Mouse (Mus musculus) kidney, embryonic 15.5 days (tissue): ENCODE data around the gene Zfp866. TPM values are rescaled to one million over a fixed set of nuclear protein-coding genes. Genes with fewer than 3 reads are reported as not detected.
A peak's percentile ranks its signal among the peaks of the same experiment; 100 is the strongest.

Experiments used
- ATAC-seq: fragments of 200-750 bp; cut with Nextera tagmentation; replicated peaks from 2 replicates; pipeline ENCODE4 v1.8.0; 2017; ENCODE audit warnings: moderate TSS enrichment; ENCODE audit not compliant: low FRiP score
- H3K27ac ChIP-seq: fragments of 300-500 bp; sonication (generic); 2 replicates; pipeline ENCODE4 v1.5.1; 2015; ENCODE audit warnings: mild to moderate bottlenecking, inconsistent platforms
- H3K27me3 ChIP-seq: fragments of 300-500 bp; sonication (generic); 2 replicates; pipeline ENCODE4 v1.6.1; 2015; ENCODE audit warnings: inconsistent platforms
- H3K36me3 ChIP-seq: fragments of 300-500 bp; sonication (generic); 2 replicates; pipeline ENCODE4 v1.6.1; 2015; ENCODE audit warnings: inconsistent platforms
- H3K4me1 ChIP-seq: fragments of 300-500 bp; sonication (generic); 2 replicates; pipeline ENCODE4 v1.6.1; 2015; ENCODE audit warnings: inconsistent platforms
- H3K4me2 ChIP-seq: fragments of 300-500 bp; sonication (generic); 2 replicates; pipeline ENCODE4 v1.6.1; 2015; ENCODE audit warnings: moderate library complexity, mild to moderate bottlenecking, inconsistent platforms
- H3K4me3 ChIP-seq: fragments of 300-500 bp; sonication (generic); replicated peaks from 2 replicates; pipeline ENCODE4 v1.5.1; 2015; ENCODE audit warnings: mild to moderate bottlenecking, inconsistent platforms
- H3K9ac ChIP-seq: fragments of 300-500 bp; sonication (generic); 2 replicates; pipeline ENCODE4 v1.6.1; 2015; ENCODE audit warnings: mild to moderate bottlenecking, inconsistent platforms
- H3K9me3 ChIP-seq: fragments of 300-500 bp; sonication (generic); replicated peaks from 2 replicates; pipeline ENCODE4 v1.6.1; 2016; ENCODE audit warnings: inconsistent platforms
- WGBS: fragments of 180-500 bp; shearing (Covaris S2); methylation state at CpG from one replicate; pipeline ENCODE4 v1.1.7; 2015; ENCODE audit warnings: mixed read lengths; 5-methylcytosine and 5-hydroxymethylcytosine counted together
- polyA plus RNA-seq: library from polyadenylated mRNA; unstranded; fragments of >200 nt; fragmentation: Nextera tagmentation; extraction: Ambion mirVana; gene quantifications from 2 replicates; pipeline ENCODE4 v1.2.1, GENCODE M21; 2015

Zfp866 gene
- polyA plus RNA-seq, 1 experiment from 2014 or later, result 29.8 TPM

DNA sequence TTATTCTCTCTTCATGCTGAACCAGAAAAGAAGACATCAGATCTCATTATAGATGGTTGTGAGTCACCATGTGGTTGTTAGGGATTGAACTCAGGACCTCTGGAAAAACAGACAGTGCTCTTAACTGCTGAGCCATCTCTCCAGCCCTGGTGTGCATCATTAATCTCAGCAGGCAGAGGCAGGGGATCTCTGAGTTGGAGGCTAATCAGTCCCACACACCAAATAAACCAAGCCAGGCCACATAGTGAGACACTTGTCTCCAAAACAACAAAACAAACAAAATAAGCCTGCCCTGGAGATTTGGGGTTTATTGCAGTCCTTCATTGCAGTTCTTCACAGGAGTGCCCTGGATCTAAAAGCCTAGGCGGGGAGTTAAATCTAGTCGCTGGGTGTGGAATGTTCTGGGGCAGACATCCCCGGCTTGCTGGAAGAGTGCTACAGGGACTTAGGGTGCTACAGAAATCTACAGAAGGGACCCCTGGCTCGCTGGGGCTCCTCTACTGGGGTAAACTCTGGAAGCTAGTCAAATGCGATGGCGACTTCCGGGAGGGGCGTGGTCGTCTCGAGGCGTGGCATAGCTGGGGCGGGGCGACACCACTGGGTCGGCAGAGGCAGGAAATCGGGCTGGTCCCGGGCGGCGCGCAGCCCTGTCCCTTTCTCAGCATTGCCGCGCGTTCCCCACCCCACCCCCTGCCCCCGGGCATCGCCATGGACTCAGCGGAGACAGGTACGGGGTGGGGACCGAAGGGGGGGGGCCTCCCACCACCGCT, 17.3 kb upstream of the Zfp866 start, which contains the start of gene Gmip:
Gene Gmip, plus strand, starts transcription at position 586 of the 770 bp plus-strand sequence.
- peak; percentile 86 for ATAC-seq
- H3K9me3 ChIP-seq, result no peaks in the 10 kb centered on the region
- peaks cover 13% of the 10 kb centered on the region for H3K4me1 ChIP-seq
- H3K27ac ChIP-seq, result peak within 1 kb of the TSS; percentile 64
- H3K36me3 ChIP-seq, result peaks cover 65% of the 10 kb centered on the region
- H3K4me2 ChIP-seq, result peak within 1 kb of the TSS; percentile 96
- 6% methylated on average over 27 of the region's 28 CpGs for WGBS
- H3K4me3 ChIP-seq, result peak within 1 kb of the TSS; percentile 56
- no peaks in the 10 kb centered on the region for H3K27me3 ChIP-seq
- peak within 1 kb of the TSS; percentile 58 for H3K9ac ChIP-seq

DNA sequence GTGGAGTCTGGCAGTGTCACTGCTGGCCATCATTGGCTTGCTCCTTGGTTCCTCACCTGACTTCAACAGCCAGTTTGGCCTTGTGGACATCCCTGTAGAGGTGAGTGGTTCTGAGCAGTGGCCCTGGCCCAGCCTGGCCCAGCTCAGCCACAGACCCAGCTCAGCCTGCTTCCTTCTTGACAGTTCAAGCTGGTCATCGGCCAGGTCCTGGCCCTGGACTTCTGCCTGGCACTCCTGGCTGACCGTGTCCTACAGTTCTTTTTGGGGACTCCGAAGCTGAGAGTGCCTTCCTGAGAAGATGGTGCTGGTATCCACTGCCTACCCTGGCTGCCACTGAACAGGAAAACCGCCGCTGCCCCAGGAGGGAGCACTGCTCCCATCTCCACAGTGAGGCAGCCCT, 16.3 kb upstream of the Zfp866 start:
- Histone ChIP-seq H3K27ac (no peak overlapping the region), H3K9me3 (no peaks in the 10 kb centered on the region), H3K27me3 (no peaks in the 10 kb centered on the region), H3K4me1 (peaks cover 13% of the 10 kb centered on the region), H3K9ac (no peak overlapping the region), H3K4me3 (no peak overlapping the region), H3K4me2 (no peak overlapping the region), H3K36me3 (peaks cover 73% of the 10 kb centered on the region)
- ATAC-seq, result no peak
- 94% methylated on average over 5 of the region's 5 CpGs for WGBS

DNA sequence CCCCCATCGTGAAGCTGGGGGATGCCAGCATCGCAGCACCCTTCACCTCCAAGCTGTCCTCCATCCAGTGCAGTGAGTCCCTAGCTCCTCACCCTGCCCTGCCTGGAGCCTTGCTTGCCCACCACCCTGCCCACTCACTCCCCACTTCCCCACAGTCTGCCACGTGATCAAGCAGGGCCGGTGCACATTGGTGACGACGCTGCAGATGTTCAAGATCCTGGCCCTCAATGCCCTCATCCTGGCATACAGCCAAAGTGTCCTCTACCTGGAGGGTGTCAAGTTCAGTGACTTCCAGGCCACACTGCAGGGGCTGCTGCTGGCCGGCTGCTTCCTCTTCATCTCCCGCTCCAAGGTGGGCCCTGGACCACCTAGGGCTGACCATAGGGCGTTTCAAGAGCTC, 14.5 kb upstream of the Zfp866 start:
- H3K4me3 ChIP-seq, result no peak overlapping the region
- H3K9me3 ChIP-seq, result no peaks in the 10 kb centered on the region
- peaks cover 13% of the 10 kb centered on the region for H3K4me1 ChIP-seq
- no peak overlapping the region for H3K9ac ChIP-seq
- H3K36me3 ChIP-seq, result peaks cover 85% of the 10 kb centered on the region
- H3K27ac ChIP-seq, result no peak overlapping the region
- ATAC-seq, result no peak
- WGBS, result 90% methylated on average over 9 of the region's 9 CpGs
- H3K4me2 ChIP-seq, result no peak overlapping the region
- no peaks in the 10 kb centered on the region for H3K27me3 ChIP-seq

DNA sequence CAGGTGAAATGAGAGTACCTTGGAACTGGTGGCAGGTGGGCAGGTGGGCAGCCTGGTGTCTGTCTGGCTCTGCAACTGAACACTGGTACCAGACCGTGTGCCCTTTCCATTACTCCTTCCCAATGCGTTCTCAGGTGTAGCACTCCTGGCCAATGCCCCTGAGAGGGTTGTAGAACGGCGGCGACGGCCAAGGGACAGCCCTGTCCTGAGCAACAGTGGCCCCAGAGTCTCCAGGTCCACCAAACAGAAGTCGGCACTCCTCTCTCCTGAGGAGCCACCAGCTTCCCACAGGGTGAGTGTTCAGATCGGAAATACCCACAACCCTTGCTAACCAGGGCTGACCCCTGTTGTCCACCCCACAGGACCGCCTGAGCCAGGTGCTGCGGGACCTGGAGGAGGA, 14.1 kb upstream of the Zfp866 start:
- 96% methylated on average over 10 of the region's 10 CpGs for WGBS
- peaks cover 13% of the 10 kb centered on the region for H3K4me1 ChIP-seq
- no peaks in the 10 kb centered on the region for H3K9me3 ChIP-seq
- peaks cover 85% of the 10 kb centered on the region for H3K36me3 ChIP-seq
- no peak for ATAC-seq
- H3K27me3 ChIP-seq, result no peaks in the 10 kb centered on the region
- H3K4me3 ChIP-seq, result no peak overlapping the region
- H3K9ac ChIP-seq, result no peak overlapping the region
- no peak overlapping the region for H3K4me2 ChIP-seq
- no peak overlapping the region for H3K27ac ChIP-seq

DNA sequence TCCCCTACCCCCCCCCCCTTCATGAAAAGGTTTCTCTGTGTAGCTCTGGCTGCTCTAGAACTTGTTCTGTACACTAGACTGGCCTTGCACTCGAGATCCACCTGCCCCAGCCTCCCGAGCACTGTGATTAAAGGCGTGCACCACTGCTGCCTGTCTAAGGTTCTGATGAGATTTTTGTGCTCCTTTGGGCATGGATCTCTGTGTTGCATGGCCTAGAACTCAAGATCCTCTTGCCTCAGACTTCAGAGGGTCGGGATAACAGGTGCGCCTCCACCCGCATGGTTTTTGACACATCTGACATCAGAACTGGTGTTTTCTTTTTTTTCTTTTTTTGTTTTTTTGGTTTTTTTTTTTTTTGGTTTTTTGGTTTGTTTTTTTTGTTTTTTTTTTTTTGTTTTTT, 13.6 kb upstream of the Zfp866 start:
- Histone ChIP-seq H3K4me1 (peaks cover 13% of the 10 kb centered on the region), H3K9me3 (no peaks in the 10 kb centered on the region), H3K36me3 (peaks cover 87% of the 10 kb centered on the region), H3K9ac (no peak overlapping the region), H3K4me3 (no peak overlapping the region), H3K4me2 (no peak overlapping the region), H3K27me3 (no peaks in the 10 kb centered on the region), H3K27ac (no peak overlapping the region)
- ATAC-seq, result no peak
- 88% methylated on average over 6 of the region's 6 CpGs for WGBS

DNA sequence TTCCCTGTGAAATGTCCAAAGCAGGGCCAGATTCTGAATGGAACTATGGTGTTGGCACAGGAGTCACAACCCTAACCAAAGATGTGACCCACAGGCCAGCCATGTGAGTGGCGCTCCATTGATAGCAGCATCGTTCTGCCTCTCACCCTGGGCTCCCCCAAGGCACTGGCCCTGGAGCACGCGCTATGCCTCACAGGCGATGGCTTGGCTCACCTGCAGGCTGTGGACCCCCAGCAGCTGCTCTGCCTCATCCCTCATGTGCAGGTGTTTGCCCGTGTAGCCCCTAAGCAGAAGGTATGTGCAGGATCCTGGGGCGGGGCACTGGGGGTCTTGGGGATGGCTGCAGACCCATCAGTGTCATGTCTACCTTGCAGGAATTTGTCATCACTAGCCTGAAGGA, 12.4 kb upstream of the Zfp866 start:
- WGBS, result 93% methylated on average over 7 of the region's 7 CpGs
- Histone ChIP-seq H3K4me1 (peaks cover 3% of the 10 kb centered on the region; the same call in 1 of the 2 replicates), H3K27ac (no peak overlapping the region), H3K27me3 (no peaks in the 10 kb centered on the region), H3K36me3 (peaks cover 99% of the 10 kb centered on the region), H3K9me3 (no peaks in the 10 kb centered on the region), H3K4me3 (no peak overlapping the region), H3K9ac (no peak overlapping the region), H3K4me2 (no peak overlapping the region)
- no peak for ATAC-seq

DNA sequence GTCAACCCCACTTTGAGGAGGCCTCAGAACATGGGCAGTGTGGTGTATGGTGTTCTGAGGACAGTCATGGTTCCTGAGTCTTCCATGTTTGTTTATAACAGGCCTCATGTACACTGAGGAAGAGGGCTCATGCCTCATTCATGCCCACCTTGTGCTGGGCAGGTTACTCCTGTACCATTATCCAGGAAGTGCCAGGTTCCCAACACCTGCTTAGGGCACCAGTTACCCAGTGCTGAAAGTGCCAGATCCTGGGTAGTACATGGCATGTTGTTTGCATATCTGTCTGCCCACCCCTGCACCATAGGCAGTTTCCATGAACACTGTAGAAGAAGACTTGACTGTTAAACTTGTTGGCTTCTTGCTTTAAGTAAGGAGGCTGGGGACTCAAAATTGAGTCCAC, 11.2 kb upstream of the Zfp866 start:
- peaks cover 99% of the 10 kb centered on the region for H3K36me3 ChIP-seq
- no peak overlapping the region for H3K4me3 ChIP-seq
- no peak overlapping the region for H3K27ac ChIP-seq
- no peaks in the 10 kb centered on the region for H3K27me3 ChIP-seq
- no peaks in the 10 kb centered on the region for H3K4me1 ChIP-seq
- no peak overlapping the region for H3K4me2 ChIP-seq
- no peaks in the 10 kb centered on the region for H3K9me3 ChIP-seq
- no peak overlapping the region for H3K9ac ChIP-seq
- no peak for ATAC-seq

DNA sequence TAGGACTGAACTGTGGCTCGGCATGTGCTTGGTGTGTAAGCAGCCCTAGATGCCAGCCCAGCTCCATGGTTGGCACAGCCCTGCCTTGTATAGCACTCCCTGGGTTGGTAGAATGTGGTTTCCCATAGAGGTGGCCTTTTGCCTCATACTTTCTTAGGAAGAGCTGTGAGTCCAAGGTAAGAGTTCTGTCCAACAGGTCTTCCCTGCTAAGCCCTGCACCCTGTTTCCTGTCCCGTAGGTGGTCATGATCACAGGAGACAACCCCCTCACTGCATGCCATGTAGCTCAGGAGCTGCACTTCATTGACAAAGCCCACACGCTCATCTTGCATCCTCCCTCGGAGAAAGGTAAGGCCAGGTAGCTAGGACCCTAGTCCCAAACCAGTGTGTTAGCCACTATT, 10.8 kb upstream of the Zfp866 start:
- Histone ChIP-seq H3K4me1 (no peaks in the 10 kb centered on the region), H3K27ac (no peak overlapping the region), H3K27me3 (no peaks in the 10 kb centered on the region), H3K4me2 (no peak overlapping the region), H3K4me3 (no peak overlapping the region), H3K9ac (no peak overlapping the region), H3K9me3 (no peaks in the 10 kb centered on the region), H3K36me3 (peaks cover 99% of the 10 kb centered on the region)
- 94% methylated on average over 4 of the region's 4 CpGs for WGBS
- no peak for ATAC-seq

DNA sequence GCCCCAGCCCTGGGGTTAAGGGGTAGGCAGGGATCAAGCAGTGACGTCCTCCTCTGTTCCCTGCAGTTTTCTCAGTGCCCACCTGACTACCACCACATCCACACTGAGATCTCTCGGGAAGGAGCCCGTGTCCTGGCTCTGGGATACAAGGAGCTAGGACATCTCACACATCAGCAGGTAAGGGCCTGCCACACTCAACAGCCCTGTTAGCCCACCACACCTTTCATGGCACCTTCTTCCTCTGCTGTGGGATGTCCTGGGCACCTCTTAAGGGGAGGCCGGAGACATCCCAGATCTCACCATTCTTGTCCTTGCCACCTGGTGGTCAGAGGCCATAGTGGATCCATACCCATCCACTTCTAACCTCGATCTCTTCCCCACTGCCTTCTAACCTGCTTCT, 9.0 kb upstream of the Zfp866 start:
- Histone ChIP-seq H3K4me3 (no peak overlapping the region), H3K9me3 (no peaks in the 10 kb centered on the region), H3K4me1 (no peaks in the 10 kb centered on the region), H3K27ac (no peak overlapping the region), H3K36me3 (peaks cover 99% of the 10 kb centered on the region), H3K9ac (no peak overlapping the region), H3K27me3 (no peaks in the 10 kb centered on the region), H3K4me2 (no peak overlapping the region)
- no peak for ATAC-seq
- 92% methylated on average over 5 of the region's 5 CpGs for WGBS

DNA sequence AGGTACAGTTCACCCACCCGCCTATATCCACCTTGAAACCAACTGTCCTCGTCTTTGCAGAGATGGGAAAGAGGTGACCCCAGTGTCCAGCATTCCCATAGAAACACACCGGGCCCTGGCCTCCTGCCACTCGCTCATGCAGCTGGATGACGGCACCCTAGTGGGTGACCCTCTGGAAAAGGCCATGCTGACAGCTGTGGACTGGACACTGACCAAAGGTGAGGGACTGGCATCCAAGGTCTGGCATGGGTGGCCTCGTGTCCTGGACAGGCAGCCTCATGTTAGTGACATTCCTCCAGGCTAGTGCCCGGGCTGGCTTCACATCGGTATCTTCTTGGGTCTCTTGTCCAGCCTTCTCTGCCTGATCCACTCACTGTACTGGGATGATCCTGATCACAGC, 8.3 kb upstream of the Zfp866 start:
- Histone ChIP-seq H3K9me3 (no peaks in the 10 kb centered on the region), H3K4me2 (no peak overlapping the region)
- 96% methylated on average over 8 of the region's 8 CpGs for WGBS

DNA sequence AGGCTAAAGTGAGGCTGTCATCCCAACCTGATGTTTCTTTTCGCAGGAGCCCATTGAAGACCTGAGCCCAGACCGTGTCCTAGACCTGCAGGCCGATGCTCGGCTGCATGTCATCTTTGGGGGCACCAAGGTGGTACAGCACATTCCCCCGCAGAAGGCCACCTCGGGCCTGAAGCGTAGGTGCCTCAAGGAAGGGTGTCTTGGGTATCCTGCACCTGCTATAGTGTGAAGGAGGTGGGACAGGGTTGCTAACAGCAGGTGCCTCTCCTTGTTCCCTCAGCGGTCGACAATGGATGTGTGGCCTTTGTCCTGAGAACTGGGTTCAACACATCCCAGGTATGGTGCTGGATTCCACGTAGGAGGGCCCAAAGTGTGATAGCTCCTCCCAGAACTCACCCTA, 6.7 kb upstream of the Zfp866 start:
- peaks cover 96% of the 10 kb centered on the region for H3K36me3 ChIP-seq
- WGBS, result 93% methylated on average over 10 of the region's 10 CpGs
- no peaks in the 10 kb centered on the region for H3K27me3 ChIP-seq
- H3K4me1 ChIP-seq, result peaks cover 10% of the 10 kb centered on the region
- H3K27ac ChIP-seq, result no peak overlapping the region
- H3K4me2 ChIP-seq, result no peak overlapping the region
- H3K9me3 ChIP-seq, result no peaks in the 10 kb centered on the region
- no peak overlapping the region for H3K4me3 ChIP-seq
- H3K9ac ChIP-seq, result no peak overlapping the region
- ATAC-seq, result no peak

More for the DNA sequence above, 8.3 kb upstream of the Zfp866 start:
- Histone ChIP-seq H3K9ac (no peak overlapping the region), H3K27me3 (no peaks in the 10 kb centered on the region), H3K4me3 (no peak overlapping the region), H3K36me3 (peaks cover 100% of the 10 kb centered on the region), H3K4me1 (no peaks in the 10 kb centered on the region), H3K27ac (no peak overlapping the region)
- ATAC-seq, result no peak

DNA sequence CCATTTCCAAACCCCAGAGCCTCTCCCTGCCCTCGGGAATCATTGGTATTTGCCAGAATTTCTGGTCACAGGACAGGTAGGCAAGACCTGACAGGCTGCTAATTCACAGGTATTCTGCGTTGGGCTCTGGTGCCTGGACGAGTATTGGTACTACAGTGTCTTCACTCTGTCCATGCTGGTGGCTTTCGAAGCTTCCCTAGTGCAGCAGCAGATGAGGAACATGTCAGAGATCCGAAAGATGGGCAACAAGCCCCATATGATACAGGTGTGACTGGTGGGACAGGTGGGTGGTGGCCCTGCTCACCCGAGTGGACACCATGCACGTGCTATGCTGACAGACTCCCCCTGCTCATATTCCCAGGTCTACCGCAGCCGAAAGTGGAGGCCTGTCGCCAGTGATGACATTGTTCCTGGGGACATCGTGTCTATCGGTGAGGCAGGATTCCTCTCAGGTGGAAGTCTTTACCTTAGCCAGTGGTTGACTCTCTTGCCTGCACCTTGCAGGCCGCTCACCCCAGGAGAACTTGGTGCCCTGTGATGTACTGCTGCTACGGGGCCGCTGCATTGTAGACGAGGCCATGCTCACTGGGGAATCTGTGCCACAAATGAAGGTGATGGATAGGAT, 5.9 kb upstream of the Zfp866 start:
- no peak for ATAC-seq
- WGBS, result 95% methylated on average over 16 of the region's 16 CpGs

More for the DNA sequence above, 5.9 kb upstream of the Zfp866 start:
- Histone ChIP-seq H3K27ac (no peak overlapping the region), H3K27me3 (no peaks in the 10 kb centered on the region), H3K9me3 (no peaks in the 10 kb centered on the region), H3K4me1 (peaks cover 18% of the 10 kb centered on the region), H3K36me3 (peaks cover 87% of the 10 kb centered on the region), H3K9ac (no peak overlapping the region), H3K4me3 (no peak overlapping the region), H3K4me2 (no peak overlapping the region)
